Mouse (Mus musculus): ENCODE measurements at regions not wholly inside any gene's neighbourhood (a gene's known extent, or its start where the extent isn't known, plus 50 kb on each side); places are given as distances from the start of the nearest gene placed in this dataset.

GRCm38 (mm10) chr1:92703903-92704302, 55.3 kb upstream of the Otos start:
- ATAC-seq (ENCODE audit: low FRiP score, low read depth), result no peak
- H3K27ac ChIP-seq (replicated peaks), result no peak overlapping the region

GRCm38 (mm10) chr1:92703270-92703669, 54.6 kb upstream of the Otos start:
- H3K9ac ChIP-seq, result no peak overlapping the region
- H3K36me3 ChIP-seq, result no peaks in the 10 kb centered on the region
- WGBS, result 70% methylated on average over 3 of the region's 3 CpGs
- no peaks in the 10 kb centered on the region for H3K27me3 ChIP-seq
- peaks cover 14% of the 10 kb centered on the region for H3K4me1 ChIP-seq (replicated peaks)
- H3K4me3 ChIP-seq, result no peak overlapping the region
- ATAC-seq (ENCODE audit: low FRiP score, low read depth), result no peak
- no peak overlapping the region for H3K4me2 ChIP-seq
- H3K9me3 ChIP-seq, result no peaks in the 10 kb centered on the region
- H3K27ac ChIP-seq (replicated peaks), result no peak overlapping the region

More at GRCm38 (mm10) chr1:92703903-92704302, 55.3 kb upstream of the Otos start:
- H3K4me3 ChIP-seq, result no peak overlapping the region
- no peak overlapping the region for H3K4me2 ChIP-seq
- no peaks in the 10 kb centered on the region for H3K36me3 ChIP-seq
- peaks cover 9% of the 10 kb centered on the region for H3K4me1 ChIP-seq (replicated peaks)
- H3K9me3 ChIP-seq, result no peaks in the 10 kb centered on the region
- no peaks in the 10 kb centered on the region for H3K27me3 ChIP-seq
- H3K9ac ChIP-seq, result no peak overlapping the region
- WGBS, result 91% methylated on average over 12 of the region's 12 CpGs

GRCm38 (mm10) chr1:92700107-92700506, 51.5 kb upstream of the Otos start:
- Histone ChIP-seq H3K27ac (replicated peaks) (no peak overlapping the region), H3K4me1 (replicated peaks) (peaks cover 14% of the 10 kb centered on the region), H3K4me3 (no peak overlapping the region), H3K9ac (no peak overlapping the region), H3K27me3 (no peaks in the 10 kb centered on the region), H3K36me3 (no peaks in the 10 kb centered on the region), H3K9me3 (no peaks in the 10 kb centered on the region), H3K4me2 (no peak overlapping the region)
- no peak for ATAC-seq (ENCODE audit: low FRiP score, low read depth)
- 91% methylated on average over 2 of the region's 2 CpGs for WGBS

GRCm38 (mm10) chr1:92699697-92700096, 51.1 kb upstream of the Otos start:
- peaks cover 14% of the 10 kb centered on the region for H3K4me1 ChIP-seq (replicated peaks)
- no peak overlapping the region for H3K4me2 ChIP-seq
- peak; percentile 28; the same call in 1 of the 2 replicates for ATAC-seq (ENCODE audit: low FRiP score, low read depth)
- H3K27me3 ChIP-seq, result no peaks in the 10 kb centered on the region
- no peaks in the 10 kb centered on the region for H3K36me3 ChIP-seq
- H3K9me3 ChIP-seq, result no peaks in the 10 kb centered on the region
- no peak overlapping the region for H3K9ac ChIP-seq
- H3K4me3 ChIP-seq, result no peak overlapping the region
- H3K27ac ChIP-seq (replicated peaks), result no peak overlapping the region
- WGBS, result 9% methylated on average over 6 of the region's 6 CpGs

- Histone ChIP-seq H3K27ac (replicated peaks) (no peak overlapping the region), H3K36me3 (no peaks in the 10 kb centered on the region), H3K4me2 (no peak overlapping the region)
Measured at GRCm38 (mm10) chr1:92699048-92699447, 50.4 kb upstream of the Otos start.

GRCm38 (mm10) chr1:92698541-92698940, 49.9 kb upstream of the Otos start:
- Histone ChIP-seq H3K4me2 (no peak overlapping the region), H3K9me3 (no peaks in the 10 kb centered on the region), H3K4me3 (no peak overlapping the region), H3K36me3 (no peaks in the 10 kb centered on the region), H3K4me1 (replicated peaks) (peaks cover 14% of the 10 kb centered on the region), H3K9ac (no peak overlapping the region), H3K27me3 (no peaks in the 10 kb centered on the region), H3K27ac (replicated peaks) (no peak overlapping the region)
- WGBS, result 92% methylated on average over 3 of the region's 3 CpGs
- no peak for ATAC-seq (ENCODE audit: low FRiP score, low read depth)

More at GRCm38 (mm10) chr1:92699048-92699447, 50.4 kb upstream of the Otos start:
- no peaks in the 10 kb centered on the region for H3K9me3 ChIP-seq
- no peak overlapping the region for H3K9ac ChIP-seq
- peaks cover 14% of the 10 kb centered on the region for H3K4me1 ChIP-seq (replicated peaks)
- no peaks in the 10 kb centered on the region for H3K27me3 ChIP-seq
- WGBS, result 4% methylated on average over 9 of the region's 9 CpGs
- ATAC-seq (ENCODE audit: low FRiP score, low read depth), result peak; percentile 79
- no peak overlapping the region for H3K4me3 ChIP-seq
